Mouse (Mus musculus) right cerebral cortex, postnatal 14 days (tissue): Measurements from ENCODE around the gene Dbp.
A peak's percentile ranks its signal among the peaks of the same experiment; 100 is the strongest.

ENCODE experiments used
- DNase-seq: peaks from one replicate; pipeline ENCODE4 v3.0.0; 2022

Gene Dbp

GRCm38 (mm10) chr7:45713396-45713795 is 8.5 kb downstream of the Dbp start:
- no peak for DNase-seq

GRCm38 (mm10) chr7:45713881-45714520 is 9.1 kb downstream of the Dbp start:
- no peak for DNase-seq

GRCm38 (mm10) chr7:45714630-45715089 is 9.8 kb downstream of the Dbp start:
- no peak for DNase-seq

- peak; percentile 99 for DNase-seq
Measured at GRCm38 (mm10) chr7:45715090-45715708, 10.3 kb downstream of the Dbp start, which contains the start of gene Rpl18. Gene Rpl18, plus strand, starts transcription at chr7:45715457.

GRCm38 (mm10) chr7:45715741-45716459 is 11.0 kb downstream of the Dbp start:
- DNase-seq: no peak

GRCm38 (mm10) chr7:45716460-45716857 is 11.6 kb downstream of the Dbp start:
- DNase-seq: no peak

- no peak for DNase-seq
Measured at GRCm38 (mm10) chr7:45716952-45717917, 12.3 kb downstream of the Dbp start.

- peak; percentile 99 for DNase-seq
Measured at GRCm38 (mm10) chr7:45717918-45718297, 13.0 kb downstream of the Dbp start, which contains the start of gene Sphk2. Gene Sphk2, minus strand, starts transcription at chr7:45718002.

GRCm38 (mm10) chr7:45718331-45718730 is 13.4 kb downstream of the Dbp start:
- no peak for DNase-seq

- no peak for DNase-seq
Measured at GRCm38 (mm10) chr7:45719180-45719579, 14.3 kb downstream of the Dbp start.

- DNase-seq: no peak
Measured at GRCm38 (mm10) chr7:45719738-45720412, 15.0 kb downstream of the Dbp start.

- no peak for DNase-seq
Measured at GRCm38 (mm10) chr7:45720413-45721233, 15.7 kb downstream of the Dbp start, which contains the start of gene Fam83e. Gene Fam83e, plus strand, starts transcription at chr7:45721212.

GRCm38 (mm10) chr7:45721234-45721571 is 16.3 kb downstream of the Dbp start:
- DNase-seq: no peak

GRCm38 (mm10) chr7:45721642-45722347 is 16.9 kb downstream of the Dbp start:
- no peak for DNase-seq

- DNase-seq: no peak
Measured at GRCm38 (mm10) chr7:45722348-45722713, 17.4 kb downstream of the Dbp start.

GRCm38 (mm10) chr7:45723301-45723700 is 18.4 kb downstream of the Dbp start:
- no peak for DNase-seq

GRCm38 (mm10) chr7:45723781-45724180 is 18.9 kb downstream of the Dbp start:
- no peak for DNase-seq

- DNase-seq: no peak
Measured at GRCm38 (mm10) chr7:45725151-45725550, 20.3 kb downstream of the Dbp start.

- DNase-seq: no peak
Measured at GRCm38 (mm10) chr7:45725713-45726112, 20.8 kb downstream of the Dbp start, which contains the start of gene Spaca4. Gene Spaca4, minus strand, starts transcription at chr7:45725813.

GRCm38 (mm10) chr7:45726419-45726818 is 21.5 kb downstream of the Dbp start:
- no peak for DNase-seq

GRCm38 (mm10) chr7:45727625-45728024 is 22.7 kb downstream of the Dbp start:
- no peak for DNase-seq
